Mouse (Mus musculus) megakaryocyte, embryonic 14.5 days (primary cell): ENCODE results near the gene Hcn3. TPM values are rescaled to one million over a fixed set of nuclear protein-coding genes. Genes with fewer than 3 reads are reported as not detected.
"Not testable (repeated sequence)": the region's sequence is repeated elsewhere in the genome, so short reads cannot be mapped to it uniquely, and the experiment has no call there.

Experiments used
- H3K27me3 ChIP-seq: replicated peaks from 2 replicates; pipeline ENCODE3; 2012; ENCODE audit warnings: inconsistent platforms
- H3K36me3 ChIP-seq: replicated peaks from 2 replicates; pipeline ENCODE3; 2012; ENCODE audit warnings: low read length, inconsistent platforms, mixed read lengths
- H3K4me1 ChIP-seq: 2 replicates; pipeline ENCODE4 v1.6.1; 2012; ENCODE audit warnings: inconsistent platforms
- H3K4me3 ChIP-seq: replicated peaks from 2 replicates; pipeline ENCODE3; 2012; ENCODE audit warnings: moderate library complexity, mild to moderate bottlenecking, inconsistent platforms
- H3K9me3 ChIP-seq: 2 replicates; pipeline ENCODE4 v1.6.1; 2012; ENCODE audit warnings: inconsistent platforms
- FLI1 ChIP-seq: IDR thresholded peaks from 2 replicates; pipeline ENCODE4 v1.6.1; 2012; ENCODE audit warnings: low read length, inconsistent platforms, mixed read lengths
- GATA1 ChIP-seq: IDR thresholded peaks from 3 replicates; pipeline ENCODE4 v1.6.1; 2012; ENCODE audit warnings: mixed read lengths, low read length, inconsistent platforms, borderline replicate concordance
- polyA plus RNA-seq: library from polyadenylated mRNA; stranded (reverse); fragments of >175 nt; gene quantifications from 2 replicates; pipeline ENCODE4 v1.2.3, GENCODE M21; 2012; ENCODE audit warnings: low replicate concordance; ENCODE audit not compliant: insufficient read depth

Hcn3 gene
- polyA plus RNA-seq, 1 experiment, result 0.36 TPM

GRCm38 (mm10) chr3:89164506-89165267 is 4.7 kb upstream of the Hcn3 start, which contains the start of gene Clk2:
Clk2 (plus strand) TSS chr3:89164795.
- Histone ChIP-seq H3K4me1 (peaks cover 45% of the 10 kb centered on the region), H3K36me3 (peaks cover 36% of the 10 kb centered on the region), H3K27me3 (peaks cover 3% of the 10 kb centered on the region), H3K4me3 (peak within 1 kb of the TSS; percentile 93), H3K9me3 (no peaks in the 10 kb centered on the region)
- TF ChIP-seq FLI1 (no peak), GATA1 (no peak)

GRCm38 (mm10) chr3:89163643-89164245 is 3.7 kb upstream of the Hcn3 start:
- Histone ChIP-seq H3K4me1 (peaks cover 53% of the 10 kb centered on the region), H3K4me3 (peak overlapping the region; percentile 93)

GRCm38 (mm10) chr3:89163123-89163522 is 3.1 kb upstream of the Hcn3 start:
- Histone ChIP-seq H3K9me3 (no peaks in the 10 kb centered on the region), H3K36me3 (peaks cover 20% of the 10 kb centered on the region), H3K27me3 (peaks cover 19% of the 10 kb centered on the region), H3K4me3 (no peak overlapping the region), H3K4me1 (peaks cover 56% of the 10 kb centered on the region)
- TF ChIP-seq FLI1 (no peak), GATA1 (no peak)

More at GRCm38 (mm10) chr3:89163643-89164245, 3.7 kb upstream of the Hcn3 start:
- no peaks in the 10 kb centered on the region for H3K9me3 ChIP-seq
- TF ChIP-seq GATA1 (no peak), FLI1 (no peak)
- H3K27me3 ChIP-seq, result peaks cover 13% of the 10 kb centered on the region
- peaks cover 26% of the 10 kb centered on the region for H3K36me3 ChIP-seq

DNA sequence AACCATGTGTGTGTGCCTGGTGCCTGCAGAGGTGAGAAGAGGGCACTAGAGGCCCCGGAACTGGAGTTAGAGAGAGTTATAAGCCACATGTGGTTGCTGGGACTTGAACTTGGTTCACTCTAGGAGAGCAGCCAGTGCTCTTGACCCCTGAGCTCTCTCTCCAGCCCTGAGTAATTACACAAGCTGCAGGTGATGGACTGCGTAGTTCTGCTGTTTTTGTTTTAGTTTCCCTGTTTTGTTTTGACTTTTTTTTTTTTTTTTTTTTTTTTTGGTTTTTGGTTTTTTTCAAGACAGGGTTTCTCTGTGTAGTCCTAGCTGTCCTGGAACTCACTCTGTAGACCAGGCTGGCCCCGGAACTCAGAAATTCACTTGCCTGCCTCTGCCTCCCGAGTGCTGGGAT is 1.8 kb upstream of the Hcn3 start:
- TF ChIP-seq GATA1 (no peak), FLI1 (no peak)
- peaks cover 52% of the 10 kb centered on the region for H3K4me1 ChIP-seq
- no peak overlapping the region for H3K4me3 ChIP-seq
- no peaks in the 10 kb centered on the region for H3K9me3 ChIP-seq
- peaks cover 7% of the 10 kb centered on the region for H3K36me3 ChIP-seq
- peaks cover 29% of the 10 kb centered on the region for H3K27me3 ChIP-seq

DNA sequence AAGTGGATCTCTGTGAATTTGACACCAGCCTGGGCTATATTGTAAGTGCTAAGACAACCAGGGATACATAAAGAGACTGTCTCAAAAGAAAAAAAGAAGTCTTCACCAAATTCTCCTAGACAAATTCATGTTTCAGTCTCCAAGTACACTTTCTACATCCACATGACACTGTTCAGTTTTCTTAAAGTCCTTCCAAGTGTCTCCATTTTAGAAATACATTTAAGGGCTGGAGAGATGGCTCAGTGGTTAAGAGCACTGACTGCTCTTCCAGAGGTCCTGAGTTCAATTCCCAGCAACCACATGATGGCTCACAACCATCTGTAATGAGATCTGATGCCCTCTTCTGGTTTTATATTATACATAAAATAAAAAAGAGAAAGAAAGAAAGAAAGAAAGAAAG is 1.2 kb upstream of the Hcn3 start:
- not testable (repeated sequence) for H3K36me3 ChIP-seq, H3K4me3 ChIP-seq, H3K9me3 ChIP-seq
- Histone ChIP-seq H3K27me3 (peaks cover 29% of the 10 kb centered on the region), H3K4me1 (peaks cover 46% of the 10 kb centered on the region)

DNA sequence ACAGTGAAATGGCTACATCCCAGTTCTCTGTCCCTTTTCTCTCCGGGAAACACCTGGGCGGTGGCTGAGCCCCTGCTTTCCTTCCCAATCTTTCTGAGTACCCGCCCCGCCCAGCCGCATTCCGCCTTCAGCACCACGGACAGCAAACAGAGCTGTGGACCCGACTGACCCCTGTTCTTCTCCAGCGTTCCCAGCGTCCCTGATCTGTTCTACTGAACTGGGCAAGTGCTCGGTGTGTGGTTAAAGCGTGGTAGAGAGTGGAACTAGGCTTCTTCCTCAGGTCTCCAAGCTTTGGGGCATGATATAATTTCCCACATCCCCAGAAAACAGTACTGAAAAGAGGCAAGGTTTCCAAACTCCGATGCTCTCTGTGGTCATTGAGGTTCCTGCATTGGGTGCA is 785 bp downstream of the Hcn3 start:
- Histone ChIP-seq H3K36me3 (no peaks in the 10 kb centered on the region), H3K27me3 (peaks cover 42% of the 10 kb centered on the region), H3K4me1 (peaks cover 37% of the 10 kb centered on the region), H3K9me3 (no peaks in the 10 kb centered on the region), H3K4me3 (peak overlapping the region; percentile 91)
- no peak for TF ChIP-seq FLI1
- TF ChIP-seq GATA1, result no peak

DNA sequence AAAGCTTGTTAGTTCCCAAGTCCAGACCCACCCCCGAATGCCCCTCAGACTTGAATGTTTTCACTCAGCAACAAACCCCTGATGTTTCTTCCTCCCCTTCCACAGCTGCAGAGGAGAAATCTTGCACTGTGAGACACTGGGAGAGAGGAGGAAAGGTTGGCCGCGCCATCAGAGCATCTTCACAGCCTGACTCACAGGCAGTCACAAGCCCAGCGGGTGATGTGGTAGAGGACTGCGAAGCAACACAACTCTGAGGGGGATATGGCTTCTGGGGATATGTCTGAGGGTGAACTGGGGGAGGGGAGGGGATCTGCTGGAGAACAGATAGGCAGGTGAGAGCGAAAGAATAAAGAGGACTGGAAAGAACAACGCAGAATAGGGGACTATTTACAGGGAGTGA is 1.3 kb downstream of the Hcn3 start:
- TF ChIP-seq GATA1 (no peak), FLI1 (no peak)

GRCm38 (mm10) chr3:89156951-89157350 is 3.0 kb downstream of the Hcn3 start:
- H3K27me3 ChIP-seq, result peaks cover 55% of the 10 kb centered on the region
- TF ChIP-seq FLI1, result no peak
- TF ChIP-seq GATA1, result no peak
- H3K4me3 ChIP-seq, result no peak overlapping the region
- H3K9me3 ChIP-seq, result no peaks in the 10 kb centered on the region
- H3K36me3 ChIP-seq, result no peaks in the 10 kb centered on the region
- H3K4me1 ChIP-seq, result peaks cover 31% of the 10 kb centered on the region

More for the DNA sequence above, 1.3 kb downstream of the Hcn3 start:
- no peaks in the 10 kb centered on the region for H3K36me3 ChIP-seq
- peak overlapping the region; percentile 40 for H3K4me3 ChIP-seq
- H3K4me1 ChIP-seq, result peaks cover 31% of the 10 kb centered on the region
- H3K9me3 ChIP-seq, result no peaks in the 10 kb centered on the region
- H3K27me3 ChIP-seq, result peaks cover 45% of the 10 kb centered on the region

- H3K4me1 ChIP-seq, result peaks cover 16% of the 10 kb centered on the region; the same call in 1 of the 2 replicates
- no peaks in the 10 kb centered on the region for H3K9me3 ChIP-seq
- peaks cover 70% of the 10 kb centered on the region for H3K27me3 ChIP-seq
- no peak overlapping the region for H3K4me3 ChIP-seq
- H3K36me3 ChIP-seq, result no peaks in the 10 kb centered on the region
- TF ChIP-seq FLI1 (no peak), GATA1 (no peak)
These were observed 7.7 kb downstream of the Hcn3 start for GRCm38 (mm10) chr3:89152084-89152835.

DNA sequence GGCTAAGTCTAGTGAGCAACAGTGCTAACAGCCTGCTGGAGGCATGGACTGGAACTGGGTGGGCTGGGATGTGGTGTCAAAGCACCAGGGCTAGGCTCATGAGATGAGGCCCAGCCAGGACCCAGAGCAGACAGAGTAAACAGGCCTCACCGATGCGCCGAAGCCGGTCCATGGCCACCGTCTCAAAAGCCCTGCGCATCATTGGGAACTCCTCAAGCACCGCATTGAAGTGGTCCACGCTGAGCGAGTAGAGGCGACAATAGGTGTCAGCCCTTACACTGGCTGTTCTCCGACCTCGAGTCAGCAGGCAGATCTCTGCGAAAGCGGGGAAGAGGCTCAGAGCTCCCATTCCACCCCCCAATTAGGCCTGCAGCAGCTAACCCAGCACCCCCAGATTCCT is 11.4 kb downstream of the Hcn3 start:
- TF ChIP-seq GATA1 (no peak), FLI1 (no peak)
- no peaks in the 10 kb centered on the region for H3K36me3 ChIP-seq
- H3K9me3 ChIP-seq, result no peaks in the 10 kb centered on the region
- H3K27me3 ChIP-seq, result peaks cover 81% of the 10 kb centered on the region
- H3K4me1 ChIP-seq, result peaks cover 19% of the 10 kb centered on the region; the same call in 1 of the 2 replicates
- no peak overlapping the region for H3K4me3 ChIP-seq
